Mouse (Mus musculus) megakaryocyte-erythroid progenitor cell, adult 5 weeks (primary cell): Measurements from ENCODE around the gene Chic1. TPM values are rescaled to one million over a fixed set of nuclear protein-coding genes. Genes with fewer than 3 reads are reported as not detected.

Experiments used
- polyA plus RNA-seq: library from polyadenylated mRNA; stranded (reverse); fragments of >175 nt; gene quantifications from 2 replicates; pipeline ENCODE4 v1.2.3, GENCODE M21; 2012

The Chic1 gene
- 0.01 TPM in 1 of 2 replicates, not detected in the other for polyA plus RNA-seq

GRCm38 (mm10) chrX:103356287-103356686 lies at the start of gene Chic1:
Gene Chic1 (plus strand): TSS chrX:103356476.

GRCm38 (mm10) chrX:103321146-103321545 lies 35.1 kb upstream of the Chic1 start, which contains the start of gene Cdx4:
Gene Cdx4 (plus strand): TSS chrX:103321398.

GRCm38 (mm10) chrX:103414167-103414566 lies 57.9 kb downstream of the Chic1 start, which contains the start of gene Tsx:
Gene Tsx (plus strand): TSS chrX:103414467.

GRCm38 (mm10) chrX:103421710-103422109 lies 65.4 kb downstream of the Chic1 start, which contains the start of gene Gm26992:
Gene Gm26992 (plus strand): TSS chrX:103422010.

Other genes with a start within 250 kb of the Chic1 start
- not detected in 2 replicates for gene Nap1l2, start 169.8 kb upstream of the Chic1 start, polyA plus RNA-seq
- gene Cdx4, start 35.1 kb upstream of the Chic1 start, polyA plus RNA-seq = not detected in 2 replicates
- not detected in 2 replicates for gene Tsx, start 58.0 kb downstream of the Chic1 start, polyA plus RNA-seq
- not detected in 2 replicates for gene Gm26992, start 65.5 kb downstream of the Chic1 start, polyA plus RNA-seq